Mouse (Mus musculus) kidney, adult 18-20 months (tissue): ENCODE measurements at regions not wholly inside any gene's neighbourhood (a gene's known extent, or its start where the extent isn't known, plus 50 kb on each side); places are given as distances from the start of the nearest gene placed in this dataset.

Source experiments
- DNase-seq: peaks from one replicate; pipeline ENCODE4 v3.0.0; 2021

DNA sequence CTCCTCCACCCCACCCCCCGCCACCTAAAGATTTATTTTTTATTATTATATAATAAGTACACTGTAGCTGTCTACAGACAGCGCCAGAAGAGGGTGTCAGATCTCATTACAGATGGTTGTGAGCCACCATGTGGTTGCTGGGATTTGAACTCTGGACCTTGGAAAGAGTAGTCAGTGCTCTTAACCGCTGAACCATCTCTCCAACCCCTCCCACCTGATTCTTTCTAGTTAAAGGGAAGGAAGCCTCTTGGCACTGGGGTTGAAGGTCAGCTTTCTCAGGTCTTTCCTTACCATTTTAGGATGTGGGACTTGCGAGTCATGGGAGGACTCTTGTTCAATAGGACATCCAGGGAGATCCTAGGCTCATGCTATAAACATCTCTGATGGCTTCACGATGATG, 54.7 kb downstream of the Hes1 start:
- no peak for DNase-seq

DNA sequence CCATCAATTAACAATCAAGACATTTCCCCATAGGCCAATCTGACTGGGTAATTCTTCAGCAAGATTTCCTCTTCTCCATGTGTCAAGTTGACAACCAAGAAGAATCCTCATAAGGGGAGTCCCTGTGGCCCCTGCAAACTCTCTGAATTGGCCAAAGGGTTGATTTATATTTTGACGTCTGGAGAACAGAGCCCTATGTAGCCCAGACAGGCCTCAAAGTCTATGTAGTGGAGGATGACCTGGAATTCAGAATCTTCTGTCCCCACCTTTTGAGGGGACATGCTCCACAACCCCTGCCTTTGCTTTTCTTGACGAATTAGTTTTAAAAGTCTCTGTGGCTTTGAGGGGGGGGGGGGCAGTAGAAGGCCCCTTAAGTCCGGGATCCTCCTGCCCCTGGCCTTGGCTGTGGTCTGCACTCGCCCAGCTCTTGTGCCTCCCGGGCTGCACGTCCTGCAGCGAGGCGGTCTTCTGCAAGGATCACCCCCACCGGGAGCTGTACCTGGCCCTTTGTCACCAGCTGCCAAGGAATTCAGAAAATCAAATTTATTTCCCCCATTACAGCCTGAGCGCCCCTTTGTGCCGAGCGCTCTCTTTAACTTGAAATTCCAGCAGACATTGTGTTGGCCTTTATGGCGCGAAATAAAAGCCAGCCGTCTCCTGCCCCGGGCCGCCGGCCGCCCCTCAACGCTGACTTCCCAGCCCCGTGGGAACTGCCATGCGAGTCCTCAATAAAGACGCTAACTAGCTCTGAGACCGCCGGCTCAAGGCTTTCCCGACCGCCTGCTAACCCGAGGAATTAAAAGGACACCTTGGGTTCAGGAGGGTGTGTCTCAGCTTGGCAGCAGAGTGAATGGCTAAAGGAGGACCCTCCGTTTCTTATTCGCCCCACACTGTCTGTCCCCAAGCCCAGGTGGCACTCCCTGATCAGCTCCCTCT, 56.4 kb downstream of the Hes1 start:
- DNase-seq = no peak

DNA sequence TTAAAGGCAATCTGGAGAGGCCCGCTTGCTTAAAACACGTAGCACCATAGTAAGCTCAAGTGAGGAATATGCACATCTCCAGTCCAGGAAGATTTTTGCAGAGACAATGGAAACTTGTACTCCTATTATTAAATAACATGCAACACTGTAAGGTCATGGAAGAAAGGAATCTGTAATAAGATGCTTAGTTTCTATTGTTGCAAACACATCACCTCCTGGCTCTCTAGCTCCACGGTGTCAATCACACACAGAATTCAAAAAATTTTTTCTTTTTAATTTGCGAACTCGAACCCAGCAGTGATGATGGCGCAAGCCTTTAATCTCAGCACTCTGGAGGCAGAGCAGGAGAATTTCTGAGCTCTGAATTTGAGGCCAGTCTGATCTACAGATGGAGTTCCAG, 57.4 kb downstream of the Hes1 start:
- DNase-seq = no peak

- DNase-seq = no peak
These were observed 58.3 kb downstream of the Hes1 start for GRCm38 (mm10) chr16:30122211-30123070.

DNA sequence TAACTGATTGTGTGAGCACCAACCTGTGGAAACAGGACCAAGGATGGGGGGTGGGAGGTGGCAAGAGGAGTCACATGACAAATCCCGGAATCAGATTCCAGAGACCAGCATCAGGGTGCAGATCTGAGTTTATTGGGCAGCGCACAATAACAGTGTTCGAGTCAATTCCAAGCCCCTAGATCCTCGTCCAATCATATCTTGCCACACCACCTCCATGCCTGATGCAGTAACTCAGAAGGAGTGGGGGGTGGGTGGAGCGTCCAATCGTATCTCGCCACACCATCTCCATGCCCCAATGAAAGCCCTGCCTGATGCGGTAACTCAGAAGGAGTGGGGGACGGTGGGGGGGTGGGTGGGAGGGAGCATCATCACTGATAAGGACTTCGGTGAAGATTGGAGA, 62.8 kb downstream of the Hes1 start:
- no peak for DNase-seq

- DNase-seq = no peak
These were observed 64.6 kb downstream of the Hes1 start for GRCm38 (mm10) chr16:30128787-30129186.

DNA sequence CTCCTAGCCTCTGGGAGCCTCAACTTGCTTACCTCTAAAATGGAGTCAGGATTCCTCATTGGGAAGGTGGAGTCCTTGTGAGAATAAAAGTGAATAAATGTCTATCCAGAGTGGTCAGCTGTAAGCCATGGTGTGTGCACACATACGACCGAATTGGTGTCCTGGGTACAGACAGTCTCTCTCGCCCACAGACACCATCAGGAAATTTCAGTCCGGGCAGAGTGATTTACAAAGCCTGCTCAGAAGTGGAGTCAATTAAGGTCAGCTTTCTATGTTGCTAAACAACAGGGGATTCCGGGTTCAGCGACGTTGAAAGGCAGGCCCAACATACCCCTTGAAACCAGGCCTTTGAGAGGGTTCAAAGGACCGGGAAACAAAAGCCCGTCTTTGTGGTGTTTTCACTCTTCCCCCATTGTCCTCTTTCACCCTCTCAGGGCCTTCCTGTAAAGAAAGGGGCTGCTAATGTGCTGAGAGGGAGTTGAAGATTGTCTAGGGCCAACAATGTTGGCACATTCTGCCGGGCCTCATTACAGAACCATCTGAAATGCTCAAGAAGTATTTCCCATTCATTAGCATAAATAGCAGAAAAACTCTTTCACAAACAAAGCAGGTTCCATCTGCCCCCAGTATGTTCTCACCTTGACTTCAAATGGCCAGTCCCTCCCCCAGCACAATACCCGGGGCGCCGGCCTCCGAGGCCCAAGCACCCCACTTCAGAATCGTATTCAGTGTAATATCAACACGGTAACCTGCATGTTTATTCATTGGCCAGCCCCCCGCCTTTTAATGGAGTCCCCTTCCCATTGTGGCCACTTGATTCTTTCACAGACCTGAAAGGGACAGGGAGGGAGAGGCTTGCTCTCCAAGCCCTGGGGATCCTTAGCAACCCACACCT, 65.3 kb downstream of the Hes1 start:
- no peak for DNase-seq

DNA sequence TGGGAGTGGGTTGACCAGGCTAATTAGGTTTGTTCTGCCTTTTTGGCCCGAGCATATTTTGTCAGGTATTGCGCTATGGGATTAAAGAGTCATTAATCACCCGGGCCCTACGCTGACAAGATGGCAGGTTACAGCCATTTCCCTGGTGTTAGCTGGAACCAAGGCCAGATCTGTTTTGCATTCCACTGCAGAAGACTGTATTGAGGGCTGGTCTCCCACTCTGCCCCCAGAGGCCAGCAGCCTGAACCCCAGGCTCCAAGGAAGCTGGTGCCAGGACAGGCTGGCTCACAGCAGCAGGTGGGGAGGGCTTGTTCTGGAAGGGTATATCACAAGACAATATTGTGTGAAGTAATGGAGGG, 65.9 kb downstream of the Hes1 start:
- DNase-seq = no peak

DNA sequence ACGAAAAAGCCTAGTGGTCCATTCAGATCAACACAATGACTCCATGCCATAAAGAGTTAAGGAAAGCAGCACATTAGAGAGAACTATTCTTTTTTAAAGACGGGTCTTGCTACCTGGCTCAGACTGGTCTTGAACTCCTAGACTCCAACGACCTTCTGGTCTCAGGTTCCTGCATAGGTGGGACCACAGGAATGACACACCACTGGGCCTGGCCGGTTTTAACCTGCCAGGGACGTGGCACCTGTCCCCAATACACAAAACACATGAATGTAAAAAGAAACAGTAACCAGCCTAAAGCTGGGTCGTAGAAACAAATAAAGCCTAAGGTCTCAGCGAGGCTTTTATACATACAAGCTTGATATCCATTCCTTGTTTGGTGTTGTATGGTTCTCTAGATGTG, 67.9 kb downstream of the Hes1 start:
- no peak for DNase-seq

- DNase-seq = no peak
These were observed 70.5 kb downstream of the Hes1 start for GRCm38 (mm10) chr16:30134642-30135165.

- DNase-seq = no peak
These were observed 72.7 kb downstream of the Hes1 start for GRCm38 (mm10) chr16:30136849-30137248.

- no peak for DNase-seq
These were observed 73.6 kb downstream of the Hes1 start for GRCm38 (mm10) chr16:30137812-30138211.

- no peak for DNase-seq
These were observed 80.8 kb downstream of the Hes1 start for GRCm38 (mm10) chr16:30144818-30145464.

DNA sequence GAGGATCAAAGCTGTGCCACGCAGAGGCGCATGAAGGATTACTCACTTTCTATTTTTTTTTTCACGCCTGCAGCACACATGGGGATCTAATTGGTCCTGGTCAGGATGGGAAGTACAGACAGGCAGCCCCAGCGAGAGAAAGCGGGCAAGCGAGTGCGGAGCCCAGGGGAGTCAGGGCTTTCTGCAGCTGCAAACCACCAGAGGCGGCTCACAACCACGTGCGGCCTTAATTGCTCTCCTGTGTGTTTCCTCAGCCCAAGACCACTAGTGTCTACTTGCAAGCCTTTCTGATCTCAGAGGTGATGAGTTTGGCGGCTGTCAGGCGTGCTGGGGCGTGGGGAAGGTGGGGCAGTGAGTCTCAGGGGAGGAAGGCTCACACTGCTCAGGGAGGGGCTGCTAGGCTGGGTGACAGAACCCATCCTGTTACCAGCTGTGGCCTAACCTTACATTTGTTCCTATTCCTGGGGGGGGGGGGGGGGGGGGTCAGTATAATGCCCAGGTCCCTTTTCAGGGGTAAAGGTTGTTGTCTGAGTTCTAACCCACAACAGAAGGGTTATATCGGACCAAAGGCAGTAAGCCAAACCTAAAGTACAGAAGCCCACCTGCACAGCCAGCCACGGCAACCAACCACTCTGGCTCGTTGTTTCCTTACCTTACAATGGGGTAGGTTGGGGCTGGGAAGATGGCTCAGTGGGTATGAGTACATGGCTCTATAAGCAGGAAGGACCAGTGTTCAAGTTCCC, 81.5 kb downstream of the Hes1 start:
- DNase-seq = no peak

DNA sequence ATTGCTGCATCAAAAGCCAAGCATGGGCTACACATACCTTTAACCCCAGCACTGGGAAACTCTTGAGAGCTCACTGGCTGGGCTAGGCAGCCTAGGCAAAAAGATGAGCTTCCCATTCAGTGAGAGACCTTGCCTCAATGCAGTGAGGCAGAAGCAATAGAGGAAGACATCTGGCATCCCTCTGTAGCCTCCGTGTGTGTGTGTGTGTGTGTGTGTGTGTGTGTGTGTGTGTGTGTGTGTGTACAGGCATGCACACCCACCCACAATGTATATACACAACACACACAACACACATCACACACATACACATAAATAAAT, 82.0 kb downstream of the Hes1 start:
- no peak for DNase-seq

DNA sequence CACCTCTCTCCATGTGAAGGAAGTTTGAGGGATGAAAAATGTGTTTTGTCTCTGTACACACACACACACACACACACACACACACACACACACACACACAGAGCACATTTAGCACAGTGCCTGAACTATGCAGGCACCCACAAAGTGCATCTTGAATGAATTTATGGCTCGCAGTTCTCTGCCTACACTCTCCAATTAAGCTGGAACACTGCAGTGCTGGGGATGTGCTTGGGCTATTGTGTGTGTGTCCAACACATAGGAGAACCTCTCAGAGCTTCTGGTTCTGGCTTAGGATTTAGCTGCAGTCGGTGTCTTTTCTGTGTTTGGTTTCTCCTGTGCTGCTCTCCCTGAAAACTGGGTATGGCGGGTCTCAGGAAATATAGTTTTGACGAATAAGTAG, 83.1 kb downstream of the Hes1 start:
- DNase-seq = no peak

GRCm38 (mm10) chr16:30151104-30151503, 86.9 kb downstream of the Hes1 start:
- no peak for DNase-seq

- DNase-seq = no peak
These were observed 90.9 kb downstream of the Hes1 start for GRCm38 (mm10) chr16:30155070-30155469.

- DNase-seq = no peak
These were observed 91.5 kb downstream of the Hes1 start for GRCm38 (mm10) chr16:30155486-30156246.

DNA sequence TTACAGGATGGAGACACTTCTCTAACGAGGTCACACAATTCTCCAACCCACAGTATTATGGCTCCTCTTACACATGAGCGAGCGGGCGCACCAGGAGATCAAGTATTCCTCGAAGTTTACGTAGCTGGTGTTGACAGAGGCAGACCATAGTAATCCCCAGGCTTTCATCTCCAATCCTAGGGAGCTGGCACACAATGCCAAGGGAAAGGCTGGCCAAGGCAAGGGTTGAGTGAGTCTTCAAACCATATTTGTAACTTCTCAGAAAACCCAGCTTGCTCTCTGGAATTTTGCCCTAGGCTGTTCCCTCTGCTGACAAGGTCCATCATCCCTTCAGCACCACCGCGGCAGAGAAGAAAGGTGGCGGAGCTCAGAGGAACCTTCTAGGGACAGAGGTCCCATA, 94.0 kb downstream of the Hes1 start:
- no peak for DNase-seq

DNA sequence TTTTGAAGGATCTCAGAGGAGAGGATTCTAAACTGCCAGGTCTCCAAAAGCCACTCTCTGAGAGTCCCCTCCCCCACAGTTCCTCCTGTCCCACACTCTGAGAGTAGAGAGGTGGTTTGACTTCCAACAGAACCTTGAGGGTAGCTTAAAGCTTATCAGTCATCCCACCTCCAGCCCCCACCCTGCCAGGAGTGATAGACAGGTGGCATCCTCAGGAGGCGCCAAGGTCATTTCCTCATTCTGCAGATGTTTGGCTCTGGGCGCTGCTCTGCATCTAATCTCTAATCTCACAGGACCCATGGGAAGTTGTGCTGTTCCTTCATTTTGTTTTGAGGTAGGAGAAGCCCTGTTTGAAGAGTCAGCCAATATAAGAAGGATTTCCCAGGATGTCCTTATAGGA, 96.2 kb downstream of the Hes1 start:
- DNase-seq = no peak
